Comparison of ENCODE assay signal across 7 mouse cellular contexts in genomic region chr7:44853596-44854355, GRCm38 (mm10). TPM values are rescaled to one million over a fixed set of nuclear protein-coding genes. Genes with fewer than 3 reads are reported as not detected.
DNase-seq lines count a peak whose midpoint lies in the region; ATAC-seq and TF ChIP-seq lines count a peak whose summit lies in the region.

No protein-coding gene starts in this region.

- peak overlapping the region; percentile 94 for H3K27ac ChIP-seq in layer of hippocampus, adult 2 months
- peak overlapping the region; percentile 88 for H3K27ac ChIP-seq in embryonic facial prominence, embryonic 13.5 days
- peak overlapping the region; percentile 95 for H3K27ac ChIP-seq in hindbrain, embryonic 13.5 days
- H3K27ac ChIP-seq in midbrain, embryonic 16.5 days (ENCODE audit: low read length): peak overlapping the region; percentile 76

- no peaks in the 10 kb centered on the region for H3K9me3 ChIP-seq in embryonic facial prominence, embryonic 13.5 days
- H3K9me3 ChIP-seq in hindbrain, embryonic 13.5 days: no peaks in the 10 kb centered on the region
- H3K9me3 ChIP-seq in midbrain, embryonic 16.5 days (replicated peaks; ENCODE audit: control insufficient read depth, low read length, poor library complexity, severe bottlenecking): no peaks in the 10 kb centered on the region

- H3K27me3 ChIP-seq in embryonic facial prominence, embryonic 13.5 days: no peaks in the 10 kb centered on the region
- no peaks in the 10 kb centered on the region for H3K27me3 ChIP-seq in hindbrain, embryonic 13.5 days
- no peaks in the 10 kb centered on the region for H3K27me3 ChIP-seq in midbrain, embryonic 16.5 days (ENCODE audit: control insufficient read depth, insufficient read depth, low read depth, low read length)

- no peak for TF ChIP-seq CTCF in layer of hippocampus, adult 2 months (conservative IDR thresholded peaks at IDR 0.05)

- WGBS in embryonic facial prominence, embryonic 13.5 days: 36% methylated on average over 26 of the region's 26 CpGs
- 22% methylated on average over 26 of the region's 26 CpGs for WGBS in hindbrain, embryonic 13.5 days
- WGBS in midbrain, embryonic 16.5 days: 28% methylated on average over 26 of the region's 26 CpGs

- ATAC-seq in embryonic facial prominence, embryonic 13.5 days (ENCODE audit: insufficient number of reproducible peaks, insufficient read depth, low FRiP score, low TSS enrichment, low read depth): no peak
- ATAC-seq in hindbrain, embryonic 13.5 days (ENCODE audit: low FRiP score): no peak
- no peak for ATAC-seq in midbrain, embryonic 16.5 days

- intact Hi-C loops in gastrocnemius, postnatal 36 days (cut with DNase I): no loop called here

- H3K4me2 ChIP-seq in embryonic facial prominence, embryonic 13.5 days: peak overlapping the region; percentile 90
- H3K4me2 ChIP-seq in hindbrain, embryonic 13.5 days: peak overlapping the region; percentile 72
- H3K4me2 ChIP-seq in midbrain, embryonic 16.5 days (ENCODE audit: low read length): peak overlapping the region; percentile 63

- peaks cover 69% of the 10 kb centered on the region for H3K4me1 ChIP-seq in embryonic facial prominence, embryonic 13.5 days
- H3K4me1 ChIP-seq in hindbrain, embryonic 13.5 days (replicated peaks): peaks cover 70% of the 10 kb centered on the region
- H3K4me1 ChIP-seq in midbrain, embryonic 16.5 days (ENCODE audit: control insufficient read depth, insufficient read depth, low read length): peaks cover 36% of the 10 kb centered on the region

- no peak for DNase-seq in layer of hippocampus, adult 2 months (ENCODE audit: low spot score in 2 of 2)
- no peak for DNase-seq in layer of hippocampus, postnatal 36 days
- DNase-seq in right cerebral cortex, postnatal 4 days: no peak
- no peak for DNase-seq in gastrocnemius, postnatal 36 days

- peak overlapping the region; percentile 69 for H3K9ac ChIP-seq in embryonic facial prominence, embryonic 13.5 days
- H3K9ac ChIP-seq in hindbrain, embryonic 13.5 days: peak overlapping the region; percentile 78
- peak overlapping the region; percentile 58 for H3K9ac ChIP-seq in midbrain, embryonic 16.5 days (ENCODE audit: low read depth, low read length)

- peak overlapping the region; percentile 65 for H3K4me3 ChIP-seq in layer of hippocampus, adult 2 months
- peak overlapping the region; percentile 51 for H3K4me3 ChIP-seq in embryonic facial prominence, embryonic 13.5 days
- H3K4me3 ChIP-seq in hindbrain, embryonic 13.5 days: peak overlapping the region; percentile 45
- H3K4me3 ChIP-seq in midbrain, embryonic 16.5 days (ENCODE audit: low read depth, low read length): peak overlapping the region; percentile 41

- peaks cover 12% of the 10 kb centered on the region for H3K36me3 ChIP-seq in embryonic facial prominence, embryonic 13.5 days
- peaks cover 17% of the 10 kb centered on the region for H3K36me3 ChIP-seq in hindbrain, embryonic 13.5 days
- peaks cover 6% of the 10 kb centered on the region; the same call in 1 of the 2 replicates for H3K36me3 ChIP-seq in midbrain, embryonic 16.5 days (ENCODE audit: control insufficient read depth, insufficient read depth, low read length)

RNA-seq across cellular contexts. Expression of gene Pnkp, which starts 3.2 kb away (rescaled TPM):
- 10 to 100 TPM; 33.1 to 36.3 TPM for total RNA-seq in layer of hippocampus, adult 2 months (2021)
- 10 to 100 TPM; 27.1 to 27.2 TPM for total RNA-seq in layer of hippocampus, postnatal 36 days (2021)
- polyA plus RNA-seq in embryonic facial prominence, embryonic 13.5 days (2015; fragmentation: Nextera tagmentation; extraction: Ambion mirVana): 30.0 and 30.7 TPM in 2 replicates
- polyA plus RNA-seq in hindbrain, embryonic 13.5 days (2015; fragmentation: Nextera tagmentation; extraction: Ambion mirVana): 34.1 and 35.8 TPM in 2 replicates
- 27.9 and 30.4 TPM in 2 replicates for polyA plus RNA-seq in midbrain, embryonic 16.5 days (2015; fragmentation: Nextera tagmentation; extraction: Ambion mirVana)
- 10 to 100 TPM; 14.9 to 18.7 TPM for total RNA-seq in gastrocnemius, postnatal 36 days (2021)

RNA-seq across cellular contexts. Expression of gene Tbc1d17, which starts 4.9 kb away (rescaled TPM):
- total RNA-seq in layer of hippocampus, adult 2 months (2021): 10 to 100 TPM; 69.0 to 81.3 TPM
- total RNA-seq in layer of hippocampus, postnatal 36 days (2021): 10 to 100 TPM; 63.7 to 64.6 TPM
- 83.1 and 91.0 TPM in 2 replicates for polyA plus RNA-seq in embryonic facial prominence, embryonic 13.5 days (2015; fragmentation: Nextera tagmentation; extraction: Ambion mirVana)
- 108 and 112 TPM in 2 replicates for polyA plus RNA-seq in hindbrain, embryonic 13.5 days (2015; fragmentation: Nextera tagmentation; extraction: Ambion mirVana)
- 118 and 123 TPM in 2 replicates for polyA plus RNA-seq in midbrain, embryonic 16.5 days (2015; fragmentation: Nextera tagmentation; extraction: Ambion mirVana)
- 10 to 100 TPM; 42.4 to 53.4 TPM for total RNA-seq in gastrocnemius, postnatal 36 days (2021)

RNA-seq across cellular contexts. Expression of gene Akt1s1, which starts 5.0 kb away (rescaled TPM):
- 10 to 100 TPM; 76.7 to 84.3 TPM for total RNA-seq in layer of hippocampus, adult 2 months (2021)
- 10 to 100 TPM; 78.8 to 80.6 TPM for total RNA-seq in layer of hippocampus, postnatal 36 days (2021)
- polyA plus RNA-seq in embryonic facial prominence, embryonic 13.5 days (2015; fragmentation: Nextera tagmentation; extraction: Ambion mirVana): 104 and 110 TPM in 2 replicates
- 86.8 and 93.7 TPM in 2 replicates for polyA plus RNA-seq in hindbrain, embryonic 13.5 days (2015; fragmentation: Nextera tagmentation; extraction: Ambion mirVana)
- 82.2 and 83.2 TPM in 2 replicates for polyA plus RNA-seq in midbrain, embryonic 16.5 days (2015; fragmentation: Nextera tagmentation; extraction: Ambion mirVana)
- total RNA-seq in gastrocnemius, postnatal 36 days (2021): 100 to 1,000 TPM; 111 to 122 TPM

RNA-seq across cellular contexts. Expression of gene Ptov1, which starts 15.8 kb away (rescaled TPM):
- 100 to 1,000 TPM; 321 to 335 TPM for total RNA-seq in layer of hippocampus, adult 2 months (2021)
- 100 to 1,000 TPM; 346 to 359 TPM for total RNA-seq in layer of hippocampus, postnatal 36 days (2021)
- polyA plus RNA-seq in embryonic facial prominence, embryonic 13.5 days (2015; fragmentation: Nextera tagmentation; extraction: Ambion mirVana): 469 and 526 TPM in 2 replicates
- polyA plus RNA-seq in hindbrain, embryonic 13.5 days (2015; fragmentation: Nextera tagmentation; extraction: Ambion mirVana): 495 and 503 TPM in 2 replicates
- 419 and 448 TPM in 2 replicates for polyA plus RNA-seq in midbrain, embryonic 16.5 days (2015; fragmentation: Nextera tagmentation; extraction: Ambion mirVana)
- total RNA-seq in gastrocnemius, postnatal 36 days (2021): 100 to 1,000 TPM; 129 to 153 TPM

RNA-seq across cellular contexts. Expression of gene Atf5, which starts 37.3 kb away (rescaled TPM):
- total RNA-seq in layer of hippocampus, adult 2 months (2021): 10 to 100 TPM; 27.0 to 30.0 TPM
- 10 to 100 TPM; 26.3 to 28.9 TPM for total RNA-seq in layer of hippocampus, postnatal 36 days (2021)
- 6.4 and 6.5 TPM in 2 replicates for polyA plus RNA-seq in embryonic facial prominence, embryonic 13.5 days (2015; fragmentation: Nextera tagmentation; extraction: Ambion mirVana)
- 3.5 and 4.2 TPM in 2 replicates for polyA plus RNA-seq in hindbrain, embryonic 13.5 days (2015; fragmentation: Nextera tagmentation; extraction: Ambion mirVana)
- 2.5 and 3.0 TPM in 2 replicates for polyA plus RNA-seq in midbrain, embryonic 16.5 days (2015; fragmentation: Nextera tagmentation; extraction: Ambion mirVana)
- total RNA-seq in gastrocnemius, postnatal 36 days (2021): 10 to 100 TPM; 55.2 to 69.3 TPM
